ENCODE assay signal across 8 mouse cellular contexts in the genomic region with DNA sequence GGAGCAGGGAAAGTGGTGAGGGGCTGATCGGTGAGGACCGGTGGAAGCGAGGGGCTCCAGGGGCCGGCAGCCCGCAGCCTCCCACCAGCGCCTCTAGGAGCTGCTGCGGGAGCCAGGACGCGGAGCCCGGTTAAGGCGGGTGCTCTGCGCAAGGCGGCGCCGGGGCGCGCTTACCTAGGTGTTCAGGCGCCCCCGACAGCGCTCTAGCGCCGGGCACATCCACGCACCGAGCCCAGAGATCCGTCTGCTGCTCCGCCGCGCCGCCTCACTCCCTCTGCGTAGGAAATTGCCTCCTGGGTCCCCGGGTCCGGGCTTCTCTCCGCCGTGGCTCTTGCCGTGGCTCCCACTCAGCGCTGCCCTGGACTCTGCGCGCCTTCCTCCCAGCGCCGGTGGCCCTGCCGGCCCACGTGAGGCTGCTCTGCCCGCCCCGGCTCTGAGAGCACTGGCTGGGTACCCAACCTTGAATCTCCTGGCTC. TPM values are rescaled to one million over a fixed set of nuclear protein-coding genes. Genes with fewer than 3 reads are reported as not detected.
DNase-seq lines count a peak whose midpoint lies in the region; ATAC-seq and TF ChIP-seq lines count a peak whose summit lies in the region.
"Had no signal": no experiment of that assay in that cellular context is flagged by ENCODE, and none has a peak within 500 bp of the region (broad histone marks: within the 10 kb centered on the region; RNA-seq: fewer than 3 reads in every experiment).

A gene (minus strand): TSS at position 371 of the 476 bp plus-strand sequence.

- TF ChIP-seq CTCF in CH12.LX (conservative IDR thresholded peaks at IDR 0.05 in 1 of 2, IDR thresholded peaks at IDR 0.05 in 1 of 2; ENCODE audit: low read depth in 2 of 2, low read length in 2 of 2), result no peak

- no peak within 1 kb of the TSS for H3K4me3 ChIP-seq in CH12.LX (replicated peaks in 1 of 3; ENCODE audit: low read depth in 2 of 3, low read length in 2 of 3, poor library complexity in 1 of 3)
- H3K4me3 ChIP-seq in embryonic facial prominence, embryonic 14.5 days (ENCODE audit: low read depth, low read length), result peak within 1 kb of the TSS; percentile 38
- peak within 1 kb of the TSS; percentile 28 for H3K4me3 ChIP-seq in liver, embryonic 16.5 days (ENCODE audit: low read depth, low read length)
- H3K4me3 ChIP-seq in stomach, embryonic 16.5 days (replicated peaks; ENCODE audit: low read length), result peak within 1 kb of the TSS; percentile 42
- H3K4me3 ChIP-seq: myocyte had no signal

- 2% methylated on average over 13 of the region's 44 CpGs for WGBS in embryonic facial prominence, embryonic 14.5 days
- WGBS in liver, embryonic 16.5 days (ENCODE audit: insufficient replicate concordance), result 1% methylated on average over 33 of the region's 44 CpGs
- WGBS in stomach, embryonic 16.5 days, result under 1% methylated on average over 44 of the region's 44 CpGs

- peak within 1 kb of the TSS; percentile 32; the same call in 1 of the 2 replicates for H3K4me2 ChIP-seq in CH12.LX (ENCODE audit: insufficient read depth, low read depth, poor library complexity, severe bottlenecking)
- peak within 1 kb of the TSS; percentile 60 for H3K4me2 ChIP-seq in embryonic facial prominence, embryonic 14.5 days (ENCODE audit: low read depth, low read length)
- peak within 1 kb of the TSS; percentile 7; the same call in 1 of the 2 replicates for H3K4me2 ChIP-seq in liver, embryonic 16.5 days (ENCODE audit: low read depth, low read length)
- peak within 1 kb of the TSS; percentile 58 for H3K4me2 ChIP-seq in stomach, embryonic 16.5 days (ENCODE audit: low read depth, low read length)

- ATAC-seq in embryonic facial prominence, embryonic 14.5 days (ENCODE audit: low read depth), result peak; percentile 65
- no peak for ATAC-seq in liver, embryonic 16.5 days (ENCODE audit: low read depth)
- ATAC-seq in stomach, embryonic 16.5 days (ENCODE audit: insufficient read depth, low FRiP score), result peak; percentile 44; the same call in 1 of the 2 replicates
- no peak for ATAC-seq in erythroblast, adult 5-6 weeks (replicated peaks; ENCODE audit: low FRiP score, poor library complexity, severe bottlenecking)

- in situ Hi-C loops in CH12.LX (cut with MboI; ENCODE audit: low pct_ligation_motif_present, low pct_unique_long_range_greater_than_20kb, low sequenced_read_pairs), result no loop called here

- peaks cover 14% of the 10 kb centered on the region for H3K9me3 ChIP-seq in CH12.LX (replicated peaks; ENCODE audit: low read length)
- no peaks in the 10 kb centered on the region for H3K9me3 ChIP-seq in embryonic facial prominence, embryonic 14.5 days (ENCODE audit: control insufficient read depth, low read length)
- no peaks in the 10 kb centered on the region for H3K9me3 ChIP-seq in liver, embryonic 16.5 days (replicated peaks; ENCODE audit: control insufficient read depth, low read length)
- H3K9me3 ChIP-seq in stomach, embryonic 16.5 days (replicated peaks; ENCODE audit: control insufficient read depth, low read length), result no peaks in the 10 kb centered on the region; the same call in 1 of the 2 replicates

- dilution Hi-C loops in CH12.LX (cut with MboI; ENCODE audit: extremely low pct_ligation_motif_present, extremely low pct_unique_long_range_greater_than_20kb, low sequenced_read_pairs), result no loop called here

- DNase-seq in CH12.LX (ENCODE audit: extremely low read depth) (no peak), ES-CJ7 (ENCODE audit: low read depth, low spot score) (peak; percentile 34)
- peak; percentile 62 for DNase-seq in embryonic facial prominence, embryonic 14.5 days (ENCODE audit: low spot score)
- peak; percentile 40 for DNase-seq in kidney, adult 18-20 months

- TF ChIP-seq EP300 in CH12.LX (IDR thresholded peaks at IDR 0.05; ENCODE audit: low read length), result no peak

- no peak for TF ChIP-seq RAD21 in CH12.LX (IDR thresholded peaks at IDR 0.05; ENCODE audit: low read depth, low read length)

- H3K4me1 ChIP-seq in CH12.LX (ENCODE audit: control insufficient read depth in 1 of 2, insufficient read depth in 2 of 2), result peaks cover 14 to 24% of the 10 kb centered on the region in 2 experiments
- 0 out of 2 replicates have a peak, but pooled peaks cover 8% of the 10 kb centered on the region for H3K4me1 ChIP-seq in embryonic facial prominence, embryonic 14.5 days (ENCODE audit: control insufficient read depth, insufficient read depth, low read length)
- H3K4me1 ChIP-seq in liver, embryonic 16.5 days (ENCODE audit: control insufficient read depth, low read depth, low read length), result no peaks in the 10 kb centered on the region; the same call in 1 of the 2 replicates
- H3K4me1 ChIP-seq in stomach, embryonic 16.5 days (ENCODE audit: control insufficient read depth, insufficient read depth, low read length), result peaks cover 5% of the 10 kb centered on the region; the same call in 1 of the 2 replicates

- H3K27ac ChIP-seq in CH12.LX (ENCODE audit: insufficient read depth, low read depth), result no peak within 1 kb of the TSS
- no peak within 1 kb of the TSS for H3K27ac ChIP-seq in embryonic facial prominence, embryonic 14.5 days (replicated peaks; ENCODE audit: low read depth, low read length)
- no peak within 1 kb of the TSS for H3K27ac ChIP-seq in liver, embryonic 16.5 days (ENCODE audit: low read length)
- no peak within 1 kb of the TSS for H3K27ac ChIP-seq in stomach, embryonic 16.5 days (ENCODE audit: low read length)

- no peaks in the 10 kb centered on the region for H3K79me2 ChIP-seq in CH12.LX (replicated peaks; ENCODE audit: control insufficient read depth, extremely low read depth, insufficient read depth, poor library complexity, severe bottlenecking)

- H3K27me3 ChIP-seq in CH12.LX (replicated peaks), result no peaks in the 10 kb centered on the region
- peaks cover 55% of the 10 kb centered on the region for H3K27me3 ChIP-seq in embryonic facial prominence, embryonic 14.5 days (replicated peaks; ENCODE audit: control insufficient read depth, insufficient read depth, low read length)
- peaks cover 62% of the 10 kb centered on the region for H3K27me3 ChIP-seq in liver, embryonic 16.5 days (ENCODE audit: control insufficient read depth, insufficient read depth, low read depth, low read length)
- peaks cover 52% of the 10 kb centered on the region for H3K27me3 ChIP-seq in stomach, embryonic 16.5 days (ENCODE audit: control insufficient read depth, insufficient read depth, low read length)

- no peak within 1 kb of the TSS for H3K9ac ChIP-seq in CH12.LX (ENCODE audit: insufficient read depth, low read depth)
- H3K9ac ChIP-seq in embryonic facial prominence, embryonic 14.5 days (ENCODE audit: low read depth, low read length), result peak within 1 kb of the TSS; percentile 25; the same call in 1 of the 2 replicates
- no peak within 1 kb of the TSS for H3K9ac ChIP-seq in liver, embryonic 16.5 days (ENCODE audit: low read depth, low read length)
- peak within 1 kb of the TSS; percentile 58 for H3K9ac ChIP-seq in stomach, embryonic 16.5 days (ENCODE audit: low read length)

- TF ChIP-seq POLR2A in CH12.LX (IDR thresholded peaks at IDR 0.05; ENCODE audit: low read depth, low read length), result no peak

- no peaks in the 10 kb centered on the region for H3K36me3 ChIP-seq in CH12.LX (replicated peaks in 1 of 2; ENCODE audit: control insufficient read depth in 1 of 2, insufficient read depth in 1 of 2, low read length in 1 of 2)
- no peaks in the 10 kb centered on the region for H3K36me3 ChIP-seq in embryonic facial prominence, embryonic 14.5 days (ENCODE audit: control insufficient read depth, insufficient read depth, low read length)
- no peaks in the 10 kb centered on the region for H3K36me3 ChIP-seq in liver, embryonic 16.5 days (ENCODE audit: control insufficient read depth, insufficient read depth)
- H3K36me3 ChIP-seq in stomach, embryonic 16.5 days (ENCODE audit: control insufficient read depth, insufficient read depth, low read length), result no peaks in the 10 kb centered on the region

TF ChIP-seq in CH12.LX, 34 proteins besides CTCF, POLR2A, EP300 and RAD21:
- no peak for TF ChIP-seq ETS1 (conservative IDR thresholded peaks at IDR 0.05; ENCODE audit: low read depth, low read length)
- TF ChIP-seq MAFK (IDR thresholded peaks at IDR 0.05; ENCODE audit: insufficient replicate concordance, low read length), result no peak
- no peak for TF ChIP-seq MAX (IDR thresholded peaks at IDR 0.05; ENCODE audit: low read length)
- no peak for TF ChIP-seq NELFE (IDR thresholded peaks at IDR 0.05; ENCODE audit: low read depth, low read length)
- TF ChIP-seq PAX5 (IDR thresholded peaks at IDR 0.05; ENCODE audit: low read length), result no peak
- no peak for TF ChIP-seq MEF2A (IDR thresholded peaks at IDR 0.05; ENCODE audit: borderline replicate concordance, low read depth, low read length)
- no peak for TF ChIP-seq MYC (IDR thresholded peaks at IDR 0.05; ENCODE audit: low read depth, low read length)
- TF ChIP-seq ZMIZ1 (IDR thresholded peaks at IDR 0.05; ENCODE audit: low read depth, low read length), result no peak
- no peak for TF ChIP-seq RCOR1 (conservative IDR thresholded peaks at IDR 0.05; ENCODE audit: low read depth, low read length)
- TF ChIP-seq ZNF384 (IDR thresholded peaks at IDR 0.05; ENCODE audit: low read depth, low read length), result no peak
- TF ChIP-seq HCFC1 (IDR thresholded peaks at IDR 0.05; ENCODE audit: low read depth, low read length), result no peak
- no peak for TF ChIP-seq TBP (conservative IDR thresholded peaks at IDR 0.05; ENCODE audit: low read depth, low read length)
- no peak for TF ChIP-seq USF2 (conservative IDR thresholded peaks at IDR 0.05; ENCODE audit: low read depth, low read length)
- TF ChIP-seq MXI1 (IDR thresholded peaks at IDR 0.05; ENCODE audit: low read depth, low read length), result no peak
- TF ChIP-seq E2F4 (IDR thresholded peaks at IDR 0.05; ENCODE audit: insufficient replicate concordance, low read depth, low read length), result no peak

RNA-seq across cellular contexts. Expression of the gene that starts here (rescaled TPM):
- not detected in 2 replicates for total RNA-seq in CH12.LX (2012; rRNA removed)
- not detected in 2 replicates for total RNA-seq in CH12.LX (2014; rRNA removed)
- polyA plus RNA-seq in CH12.LX (2012; ENCODE audit: insufficient read length, low read depth), result not detected in 2 replicates
- polyA plus RNA-seq in embryonic facial prominence, embryonic 14.5 days (2014; fragmentation: Nextera tagmentation; extraction: Ambion mirVana), result 0.64 and 0.92 TPM in 2 replicates
- polyA plus RNA-seq in liver, embryonic 16.5 days (2015; fragmentation: Nextera tagmentation; extraction: Ambion mirVana), result 0.02 TPM in 2 replicates
- 4.2 and 4.5 TPM in 2 replicates for polyA plus RNA-seq in stomach, embryonic 16.5 days (2015; fragmentation: Nextera tagmentation; extraction: Ambion mirVana)
- total RNA-seq in erythroblast, adult 5-6 weeks (2015; ENCODE audit: low replicate concordance), result not detected in 2 replicates
- not detected in 2 replicates for total RNA-seq in erythroblast, adult 5-6 weeks (2017; ENCODE audit: low replicate concordance)
- polyA plus RNA-seq: myocyte had no signal

Comparison
In these comparisons a context has a peak if more than half of its experiments do, and no peak if none do; other contexts are left out.
1. Peak in DNase-seq, ATAC-seq, H3K4me3 ChIP-seq, H3K9ac ChIP-seq and H3K4me2 ChIP-seq in embryonic facial prominence, embryonic 14.5 days; RNA of the gene not detected or under 1 TPM.
2. H3K4me2 ChIP-seq: peak in every context shown above with its lines; median percentile 60 in embryonic facial prominence, embryonic 14.5 days; 58 in stomach, embryonic 16.5 days; 32 in CH12.LX; 7 in liver, embryonic 16.5 days.
3. H3K4me3 ChIP-seq: peak in liver, embryonic 16.5 days (single experiment) and stomach, embryonic 16.5 days (single experiment); none in CH12.LX (0 of 3).